Mouse (Mus musculus) liver, embryonic 16.5 days (tissue): ENCODE data around the gene Cbln3. TPM values are rescaled to one million over a fixed set of nuclear protein-coding genes. Genes with fewer than 3 reads are reported as not detected.
A peak's percentile ranks its signal among the peaks of the same experiment; 100 is the strongest.

Source experiments
- ATAC-seq: fragments of 200-750 bp; cut with Nextera tagmentation; 2 replicates; pipeline ENCODE4 v1.8.0; 2017; ENCODE audit warnings: low read depth, mild to moderate bottlenecking, moderate number of reproducible peaks, moderate library complexity
- H3K27ac ChIP-seq: fragments of 300-500 bp; sonication (generic); 2 replicates; pipeline ENCODE4 v1.5.1; 2014; ENCODE audit warnings: mild to moderate bottlenecking, low read length
- H3K27me3 ChIP-seq: fragments of 300-500 bp; sonication (generic); 2 replicates; pipeline ENCODE4 v1.6.1; 2014; ENCODE audit warnings: low read depth, low read length, mixed read lengths; ENCODE audit not compliant: control insufficient read depth, insufficient read depth
- H3K36me3 ChIP-seq: fragments of 300-500 bp; sonication (generic); 2 replicates; pipeline ENCODE4 v1.6.1; 2014; ENCODE audit warnings: mild to moderate bottlenecking; ENCODE audit not compliant: control insufficient read depth, insufficient read depth
- H3K4me1 ChIP-seq: fragments of 300-500 bp; sonication (generic); 2 replicates; pipeline ENCODE4 v1.6.1; 2014; ENCODE audit warnings: low read depth, low read length, mixed read lengths; ENCODE audit not compliant: control insufficient read depth
- H3K4me2 ChIP-seq: fragments of 300-500 bp; sonication (generic); 2 replicates; pipeline ENCODE4 v1.6.1; 2014; ENCODE audit warnings: low read depth, low read length, mixed read lengths
- H3K4me3 ChIP-seq: fragments of 300-500 bp; sonication (generic); 2 replicates; pipeline ENCODE4 v1.5.1; 2014; ENCODE audit warnings: low read depth, mild to moderate bottlenecking, low read length
- H3K9ac ChIP-seq: fragments of 300-500 bp; sonication (generic); 2 replicates; pipeline ENCODE4 v1.6.1; 2014; ENCODE audit warnings: low read depth, low read length
- H3K9me3 ChIP-seq: fragments of 300-500 bp; sonication (generic); replicated peaks from 2 replicates; pipeline ENCODE4 v1.6.1; 2016; ENCODE audit warnings: low read length; ENCODE audit not compliant: control insufficient read depth
- WGBS: fragments of 180-500 bp; shearing (Covaris S2); extraction: QIAGEN DNeasy Blood & Tissue Kit; methylation state at CpG from one replicate; pipeline ENCODE4 v1.1.7; 2014; ENCODE audit not compliant: insufficient replicate concordance; 5-methylcytosine and 5-hydroxymethylcytosine counted together
- polyA plus RNA-seq: library from polyadenylated mRNA; unstranded; fragments of >200 nt; fragmentation: Nextera tagmentation; extraction: Ambion mirVana; gene quantifications from 2 replicates; pipeline ENCODE4 v1.2.1, GENCODE M21; 2015

The Cbln3 gene
- polyA plus RNA-seq, 1 experiment from 2014 or later, result 0.26 TPM

DNA sequence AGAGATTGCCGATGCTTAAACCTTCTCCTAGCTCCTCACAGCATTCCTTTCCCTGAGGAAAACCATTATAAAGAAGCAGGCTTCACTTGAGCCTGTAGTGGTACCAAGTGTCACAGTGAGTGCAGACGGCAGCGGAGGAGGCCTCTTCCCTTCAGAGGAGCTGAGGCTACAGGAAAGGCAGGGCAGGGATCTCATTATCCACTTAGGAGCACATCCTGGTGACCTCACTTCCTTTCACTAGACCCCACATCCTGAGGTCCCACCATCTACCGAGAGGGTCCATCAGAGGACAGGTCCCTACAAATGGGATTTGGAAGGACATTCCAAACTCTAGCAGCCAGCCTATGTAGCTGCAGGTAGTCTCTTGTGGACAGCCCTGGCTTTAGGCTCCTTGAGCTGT is 26.6 kb downstream of the Cbln3 start:
- WGBS, result 57% methylated on average over 4 of the region's 4 CpGs
- Histone ChIP-seq H3K36me3 (no peaks in the 10 kb centered on the region), H3K4me2 (no peak overlapping the region), H3K4me1 (peaks cover 16% of the 10 kb centered on the region), H3K9ac (no peak overlapping the region), H3K27me3 (peaks cover 4% of the 10 kb centered on the region; the same call in 1 of the 2 replicates), H3K27ac (no peak overlapping the region), H3K9me3 (no peaks in the 10 kb centered on the region), H3K4me3 (no peak overlapping the region)
- ATAC-seq, result no peak

DNA sequence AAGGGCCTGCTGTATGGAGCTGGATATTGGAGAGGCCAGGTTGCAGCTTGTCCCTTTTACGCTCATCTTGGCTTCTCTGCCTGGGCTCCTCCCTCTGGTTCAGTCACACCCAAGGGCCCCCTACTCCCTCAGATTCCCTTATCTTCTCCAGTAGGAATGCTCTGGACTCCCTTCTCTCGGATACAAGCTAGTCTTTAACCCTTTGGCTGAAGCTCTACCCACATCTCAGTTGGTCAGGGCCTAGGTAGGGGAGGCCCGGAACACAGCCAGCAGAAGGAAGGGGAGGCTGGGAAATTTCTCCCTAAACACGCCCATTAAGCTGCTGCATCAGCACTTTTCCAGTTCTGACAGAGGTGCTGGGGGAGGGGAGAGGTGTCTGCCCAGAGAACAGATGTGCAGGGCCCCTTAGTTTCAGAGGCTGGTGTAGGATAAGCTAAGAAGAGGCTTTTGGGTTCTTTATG is 29.1 kb downstream of the Cbln3 start:
- no peak; the same call in 1 of the 2 replicates for ATAC-seq
- Histone ChIP-seq H3K36me3 (no peaks in the 10 kb centered on the region), H3K9ac (0 out of 2 replicates have a peak overlapping the region, but pooled peaks have one; percentile 52), H3K4me2 (peak overlapping the region; percentile 63), H3K4me1 (peaks cover 15% of the 10 kb centered on the region), H3K27ac (peak overlapping the region; percentile 57), H3K4me3 (peak overlapping the region; percentile 61), H3K9me3 (no peaks in the 10 kb centered on the region), H3K27me3 (peaks cover 4% of the 10 kb centered on the region; the same call in 1 of the 2 replicates)
- 15% methylated on average over 4 of the region's 4 CpGs for WGBS

DNA sequence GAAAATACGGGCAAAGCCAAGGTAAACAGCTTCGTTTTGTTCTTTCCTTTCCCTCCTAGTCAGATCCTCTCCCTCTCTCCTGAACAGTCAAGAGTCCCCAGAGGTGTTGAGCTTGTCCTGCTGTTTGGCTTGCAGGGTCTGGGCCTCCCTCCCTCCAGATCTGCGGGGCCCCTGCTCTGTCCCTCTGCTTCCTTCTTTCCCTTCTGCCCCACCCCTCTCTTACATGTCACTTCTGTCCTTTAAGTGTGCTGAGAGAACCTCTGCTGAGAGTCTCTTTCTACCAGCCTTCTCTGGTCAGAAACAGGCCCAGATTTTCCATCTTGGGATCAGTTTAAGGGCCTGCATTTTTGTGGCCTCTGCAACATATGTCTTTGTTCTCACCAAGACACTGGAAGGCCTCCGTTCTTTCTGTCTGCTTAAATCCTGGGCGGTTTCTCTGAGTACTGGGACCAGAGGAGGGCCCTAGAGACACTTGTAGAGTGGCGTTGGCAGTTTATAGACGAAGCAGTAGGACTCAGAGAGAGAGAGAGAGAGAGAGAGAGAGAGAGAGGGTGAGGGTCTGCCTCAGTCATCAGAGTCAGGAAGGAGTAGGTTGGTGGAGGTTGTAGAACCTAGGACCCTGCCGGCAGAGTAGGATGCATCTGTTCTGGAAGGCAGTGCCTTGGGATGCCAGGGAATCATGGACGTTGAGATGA is 29.6 kb downstream of the Cbln3 start:
- no peaks in the 10 kb centered on the region for H3K36me3 ChIP-seq
- H3K27me3 ChIP-seq, result peaks cover 4% of the 10 kb centered on the region; the same call in 1 of the 2 replicates
- ATAC-seq, result no peak
- peaks cover 15% of the 10 kb centered on the region for H3K4me1 ChIP-seq
- WGBS, result 6% methylated on average over 9 of the region's 9 CpGs
- H3K27ac ChIP-seq, result peak overlapping the region; percentile 57
- H3K9me3 ChIP-seq, result no peaks in the 10 kb centered on the region
- H3K4me2 ChIP-seq, result peak overlapping the region; percentile 63
- peak overlapping the region; percentile 61 for H3K4me3 ChIP-seq
- peak overlapping the region; percentile 52 for H3K9ac ChIP-seq

DNA sequence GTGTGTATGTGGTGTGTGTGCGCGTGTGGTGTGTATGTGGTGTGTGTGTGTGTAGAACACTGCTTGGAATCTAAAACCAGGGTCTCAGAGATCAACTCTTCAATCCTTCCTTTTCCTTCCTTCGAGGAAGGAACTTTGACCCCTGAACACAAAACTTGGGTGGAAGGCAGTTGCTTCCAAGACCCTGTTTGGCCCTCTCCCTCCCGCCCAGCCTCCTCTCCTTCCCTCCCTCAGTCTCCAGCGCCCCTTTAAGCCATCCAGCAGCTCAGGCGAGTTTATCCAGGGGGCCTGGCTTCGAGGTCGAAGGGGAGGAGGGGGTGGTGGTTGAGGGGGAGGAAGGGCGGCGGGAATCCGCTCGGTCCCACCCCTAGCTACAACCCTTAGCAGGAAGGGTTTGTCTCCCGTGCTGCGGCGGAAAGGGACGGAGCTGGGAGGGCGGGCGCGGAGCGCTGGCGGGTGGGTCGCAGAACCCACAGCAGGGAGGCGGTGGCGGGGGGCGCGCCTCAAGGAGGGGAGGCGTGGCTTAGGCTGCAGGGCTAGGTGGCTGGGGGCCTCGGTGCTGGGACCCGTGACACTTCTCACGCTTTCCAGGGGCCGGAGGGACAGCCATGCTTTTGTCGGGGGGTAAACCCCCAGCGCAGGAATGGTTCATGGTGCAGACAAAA is 30.4 kb downstream of the Cbln3 start, which contains the start of gene Nynrin:
Gene Nynrin (plus strand): TSS at position 390 of the 665 bp plus-strand sequence.
- Histone ChIP-seq H3K36me3 (no peaks in the 10 kb centered on the region), H3K4me3 (peak within 1 kb of the TSS; percentile 61), H3K9ac (peak within 1 kb of the TSS; percentile 52), H3K27ac (peak within 1 kb of the TSS; percentile 57), H3K4me2 (peak within 1 kb of the TSS; percentile 63), H3K9me3 (no peaks in the 10 kb centered on the region), H3K4me1 (peaks cover 15% of the 10 kb centered on the region), H3K27me3 (peaks cover 4% of the 10 kb centered on the region; the same call in 1 of the 2 replicates)
- peak; percentile 79 for ATAC-seq
- 3% methylated on average over 31 of the region's 33 CpGs for WGBS

DNA sequence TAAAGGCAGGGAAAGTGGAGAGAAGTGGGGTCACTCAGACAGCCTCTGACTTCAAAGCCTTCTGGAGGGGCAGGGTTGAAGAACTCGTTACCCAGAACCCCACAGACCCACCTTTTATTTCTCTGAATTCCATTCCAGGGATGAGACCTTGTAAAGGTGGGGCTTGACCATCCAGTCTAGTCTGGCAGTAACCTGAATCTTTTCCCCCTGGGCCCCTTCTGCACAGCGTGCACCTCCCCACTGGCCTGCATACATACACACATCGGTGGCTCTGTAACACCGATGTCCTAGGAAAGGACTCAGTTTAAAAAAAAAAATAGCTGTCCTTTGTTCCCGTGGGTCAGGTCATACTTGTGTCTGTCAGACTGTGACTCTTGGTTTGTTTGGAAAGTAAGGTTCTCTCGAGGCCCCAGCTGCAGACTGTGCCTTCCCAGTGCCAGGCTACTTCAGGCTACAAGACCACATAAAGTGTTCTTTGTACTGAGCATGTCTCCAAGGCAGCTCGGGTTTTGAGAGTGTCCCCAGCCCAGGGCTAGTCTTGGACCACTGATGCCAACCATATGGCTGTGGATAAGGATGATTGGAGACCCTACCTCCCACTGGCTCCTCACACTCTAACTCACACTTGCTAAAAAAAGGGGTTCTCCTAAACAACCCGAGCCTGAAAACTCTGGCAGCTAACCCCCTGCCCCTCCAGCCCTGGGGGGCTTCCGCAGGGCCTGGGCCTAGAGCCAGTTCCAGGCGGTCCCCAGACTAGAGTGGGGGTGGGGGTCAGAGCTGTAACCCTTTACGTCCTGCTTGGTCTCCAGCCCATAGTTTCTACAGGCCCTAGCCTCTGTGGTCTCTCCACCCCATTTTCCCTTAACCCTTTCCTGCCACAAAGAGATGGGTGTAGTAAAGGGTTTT is 31.3 kb downstream of the Cbln3 start:
- H3K4me2 ChIP-seq, result no peak overlapping the region

DNA sequence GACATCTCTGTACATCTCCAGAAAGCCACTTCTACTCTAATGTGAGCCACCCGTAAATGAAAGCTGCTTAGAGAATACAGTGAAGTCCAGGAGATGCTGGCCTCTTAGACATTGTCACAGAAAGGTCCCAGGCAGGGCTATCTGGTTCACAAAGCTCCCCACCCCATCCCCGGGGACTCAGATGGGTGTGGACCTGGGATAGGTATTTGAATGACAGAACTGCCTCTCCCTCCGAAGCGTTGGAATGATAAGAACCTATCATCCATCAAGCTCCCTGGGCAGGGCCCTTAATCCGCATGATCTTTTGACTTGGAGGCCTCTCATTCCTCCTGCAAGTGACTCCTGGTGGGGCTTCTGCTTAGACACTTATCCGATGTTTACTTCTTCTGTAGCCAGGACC is 33.3 kb downstream of the Cbln3 start:
- ATAC-seq, result no peak
- no peak overlapping the region for H3K4me3 ChIP-seq
- H3K4me2 ChIP-seq, result no peak overlapping the region
- peaks cover 4% of the 10 kb centered on the region; the same call in 1 of the 2 replicates for H3K27me3 ChIP-seq
- H3K9ac ChIP-seq, result no peak overlapping the region
- WGBS, result 44% methylated on average over 6 of the region's 6 CpGs
- H3K36me3 ChIP-seq, result no peaks in the 10 kb centered on the region
- H3K9me3 ChIP-seq, result no peaks in the 10 kb centered on the region
- H3K4me1 ChIP-seq, result peaks cover 15% of the 10 kb centered on the region
- H3K27ac ChIP-seq, result no peak overlapping the region

More for the DNA sequence above, 31.3 kb downstream of the Cbln3 start:
- ATAC-seq, result peak; percentile 43; the same call in 1 of the 2 replicates
- Histone ChIP-seq H3K9me3 (no peaks in the 10 kb centered on the region), H3K27ac (peak overlapping the region; percentile 13), H3K4me3 (no peak overlapping the region), H3K36me3 (no peaks in the 10 kb centered on the region), H3K27me3 (peaks cover 4% of the 10 kb centered on the region; the same call in 1 of the 2 replicates), H3K4me1 (peaks cover 15% of the 10 kb centered on the region), H3K9ac (no peak overlapping the region)
- 21% methylated on average over 11 of the region's 11 CpGs for WGBS

DNA sequence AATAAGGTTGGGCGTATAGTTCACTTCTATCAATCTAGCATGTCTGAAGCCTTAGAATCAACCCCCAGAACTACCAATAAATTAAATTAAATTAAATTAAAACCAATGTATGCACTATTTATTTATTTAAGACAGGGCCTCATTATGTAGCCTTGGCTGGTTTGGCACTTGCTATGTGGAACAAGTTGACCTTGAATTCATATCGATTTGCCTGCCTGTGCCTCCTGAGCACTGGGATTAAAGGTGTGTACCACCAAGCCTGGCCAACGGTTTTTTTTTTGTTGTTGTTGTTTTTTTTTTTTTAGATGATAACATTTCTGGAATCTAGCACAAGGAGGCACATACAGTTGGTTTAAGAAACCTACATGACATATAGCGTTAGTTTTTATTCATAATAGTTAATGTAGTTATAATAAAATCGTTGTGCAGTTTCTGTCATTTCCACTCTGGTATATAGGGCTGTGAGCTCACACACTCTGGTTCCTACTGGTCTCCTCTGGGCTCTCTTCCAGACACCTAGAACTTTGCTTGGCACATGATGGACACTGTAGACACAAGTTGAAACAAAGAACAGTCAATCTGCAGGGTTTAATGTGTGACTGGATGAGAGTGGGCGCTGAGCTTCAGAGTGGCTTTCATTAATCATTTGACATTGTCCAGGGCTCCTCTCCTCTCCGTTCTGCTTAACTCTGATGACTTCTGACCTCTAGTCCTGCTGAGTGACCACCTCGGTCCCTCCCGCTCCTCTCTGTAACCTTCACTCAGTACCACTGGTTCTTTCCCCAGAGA is 38.5 kb downstream of the Cbln3 start:
- Histone ChIP-seq H3K4me1 (no peaks in the 10 kb centered on the region), H3K4me2 (no peak overlapping the region), H3K36me3 (no peaks in the 10 kb centered on the region), H3K4me3 (no peak overlapping the region), H3K9ac (no peak overlapping the region), H3K27me3 (no peaks in the 10 kb centered on the region), H3K9me3 (no peaks in the 10 kb centered on the region), H3K27ac (0 out of 2 replicates have a peak overlapping the region, but pooled peaks have one; percentile 26)
- WGBS, result 64% methylated on average over 9 of the region's 9 CpGs
- ATAC-seq, result peak; percentile 78

DNA sequence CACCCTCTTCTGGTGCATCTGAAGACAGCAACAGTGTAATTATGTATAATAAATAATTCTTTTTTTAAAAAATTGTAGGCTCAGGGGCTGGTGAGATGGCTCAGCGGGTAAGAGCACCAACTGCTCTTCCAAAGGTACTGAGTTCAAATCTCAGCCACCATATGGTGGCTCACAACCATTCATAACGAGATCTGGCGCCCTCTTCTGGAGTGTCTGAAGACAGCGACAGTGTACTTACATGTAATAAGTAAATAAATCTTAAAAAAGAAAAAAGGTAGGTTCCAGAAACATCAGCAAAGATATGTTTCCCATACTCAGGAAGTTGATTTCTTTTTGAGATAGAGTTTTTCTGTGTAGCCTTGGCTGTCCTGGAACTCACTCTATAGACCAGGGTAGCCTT is 41.4 kb downstream of the Cbln3 start:
- H3K36me3 ChIP-seq, result no peaks in the 10 kb centered on the region
- no peaks in the 10 kb centered on the region for H3K27me3 ChIP-seq
- H3K4me2 ChIP-seq, result no peak overlapping the region
- H3K9ac ChIP-seq, result no peak overlapping the region
- no peaks in the 10 kb centered on the region for H3K4me1 ChIP-seq
- no peak for ATAC-seq
- H3K27ac ChIP-seq, result no peak overlapping the region
- H3K4me3 ChIP-seq, result no peak overlapping the region
- no peaks in the 10 kb centered on the region for H3K9me3 ChIP-seq
- 50% methylated on average over 4 of the region's 4 CpGs for WGBS
